Mouse (Mus musculus) kidney, adult 2 months (tissue): ENCODE data around the gene Cops2.

Source experiments
- CTCF ChIP-seq: fragments of 200-500 bp; conservative IDR thresholded peaks from 2 replicates; pipeline ENCODE4 v1.5.1; 2011; ENCODE audit warnings: low read depth, mild to moderate bottlenecking, control low read depth, low read length, moderate library complexity, mixed read lengths; ENCODE audit not compliant: insufficient read depth, insufficient read length
- POLR2A ChIP-seq: fragments of 200-500 bp; IDR thresholded peaks from one replicate; pipeline ENCODE4 v1.6.1; 2011; ENCODE audit warnings: low read depth, low read length, control low read depth

DNA sequence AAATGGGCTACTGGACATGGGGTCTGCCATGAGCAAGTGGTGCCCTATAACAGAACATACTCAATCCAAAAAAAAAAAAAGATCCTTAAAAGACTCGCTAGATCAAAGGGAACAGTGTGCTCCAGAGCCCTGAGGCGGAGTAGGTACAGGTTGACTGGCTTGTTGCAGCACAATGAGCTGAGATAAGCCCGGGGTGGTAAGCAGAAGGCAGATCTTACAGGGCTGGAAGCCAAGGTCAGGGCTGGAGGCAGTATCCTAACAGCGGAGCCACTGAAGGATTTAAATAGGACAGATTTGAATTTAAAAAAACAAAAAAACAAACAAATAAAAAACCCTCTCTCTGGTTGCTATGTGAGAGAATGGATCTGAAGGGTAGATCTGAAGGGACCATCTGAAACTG lies 58.5 kb downstream of the Cops2 start:
- TF ChIP-seq POLR2A (no peak), CTCF (no peak)
